Mouse (Mus musculus) hindbrain, postnatal 0 days (tissue): ENCODE results near the gene Gm29776. TPM values are rescaled to one million over a fixed set of nuclear protein-coding genes. Genes with fewer than 3 reads are reported as not detected.

Experiments used
- ATAC-seq: fragments of 200-750 bp; cut with Nextera tagmentation; 2 replicates; pipeline ENCODE4 v1.8.0; 2017; ENCODE audit warnings: mild to moderate bottlenecking, moderate TSS enrichment, moderate library complexity
- DNase-seq: peaks from one replicate; pipeline ENCODE4 v3.0.0-alpha.2; 2015; ENCODE audit warnings: low spot score
- H3K27ac ChIP-seq: fragments of 300-500 bp; sonication (generic); 2 replicates; pipeline ENCODE4 v1.5.1; 2014; ENCODE audit warnings: mild to moderate bottlenecking
- H3K27me3 ChIP-seq: fragments of 300-500 bp; sonication (generic); 2 replicates; pipeline ENCODE4 v1.6.1; 2014; ENCODE audit warnings: low read length, mixed read lengths; ENCODE audit not compliant: insufficient read depth
- H3K36me3 ChIP-seq: fragments of 300-500 bp; sonication (generic); 2 replicates; pipeline ENCODE4 v1.6.1; 2014; ENCODE audit warnings: low read length, mixed read lengths; ENCODE audit not compliant: insufficient read depth
- H3K4me1 ChIP-seq: fragments of 300-500 bp; sonication (generic); 2 replicates; pipeline ENCODE4 v1.6.1; 2014; ENCODE audit warnings: antibody characterized with exemption, low read length, mixed read lengths; ENCODE audit not compliant: insufficient read depth
- H3K4me2 ChIP-seq: fragments of 300-500 bp; sonication (generic); 2 replicates; pipeline ENCODE4 v1.6.1; 2014; ENCODE audit warnings: low read depth, mild to moderate bottlenecking, low read length, moderate library complexity, mixed read lengths
- H3K4me3 ChIP-seq: fragments of 300-500 bp; sonication (generic); 2 replicates; pipeline ENCODE4 v1.5.1; 2014; ENCODE audit warnings: low read length
- H3K9ac ChIP-seq: fragments of 300-500 bp; sonication (generic); replicated peaks from 2 replicates; pipeline ENCODE4 v1.6.1; 2014; ENCODE audit warnings: mild to moderate bottlenecking, low read length, moderate library complexity, mixed read lengths
- H3K9me3 ChIP-seq: fragments of 300-500 bp; sonication (generic); 2 replicates; pipeline ENCODE4 v1.6.1; 2016; ENCODE audit warnings: low read length, mixed read lengths
- CTCF ChIP-seq: IDR thresholded peaks from 2 replicates; pipeline ENCODE4 v1.5.1; 2016; ENCODE audit warnings: antibody characterized with exemption, control low read depth, low read depth
- WGBS: fragments of 180-500 bp; shearing (Covaris S2); extraction: QIAGEN DNeasy Blood & Tissue Kit; methylation state at CpG from one replicate; pipeline ENCODE4 v1.1.7; 2014; 5-methylcytosine and 5-hydroxymethylcytosine counted together
- microRNA-seq, 2 experiments: library from miRNA; unstranded; fragments of <30 nt; microRNA quantifications; one replicate each; pipeline ENCODE4; 2016
- polyA plus RNA-seq: library from polyadenylated mRNA; unstranded; fragments of >200 nt; fragmentation: Nextera tagmentation; extraction: Ambion mirVana; gene quantifications from 2 replicates; pipeline ENCODE4 v1.2.1, GENCODE M21; 2015
- total RNA-seq: library from RNA; depleted of rRNA; stranded (reverse); fragments of >200 nt; gene quantifications from 2 replicates; pipeline ENCODE4 v1.2.3, GENCODE M21; 2014; rRNA removed

Gene Gm29776
- total and polyA plus RNA-seq, 2 experiments from 2014 or later = 0.28 to 0.31 TPM

DNA sequence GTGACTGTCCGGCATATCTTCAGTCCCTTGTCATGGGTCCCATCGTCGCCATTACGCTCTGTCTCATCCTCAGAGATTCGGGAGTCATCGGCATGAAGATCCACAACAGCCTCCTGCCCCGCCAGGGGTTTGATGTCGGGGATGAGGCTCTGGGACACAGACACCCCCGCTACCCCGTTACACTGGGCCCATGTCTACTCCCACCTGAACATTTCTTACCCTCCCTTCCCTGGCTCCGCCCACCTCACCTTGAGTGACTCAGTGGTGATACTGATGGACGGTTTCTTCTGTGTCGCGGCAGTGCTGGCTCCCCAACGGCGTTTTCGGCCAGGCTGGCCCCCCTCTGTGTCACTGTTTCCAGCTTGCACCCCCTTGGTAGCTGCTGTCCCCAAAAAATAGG lies 52.2 kb downstream of the Gm29776 start:
- H3K27ac ChIP-seq = no peak overlapping the region
- H3K4me3 ChIP-seq = no peak overlapping the region
- no peak for ATAC-seq
- TF ChIP-seq CTCF = no peak
- H3K36me3 ChIP-seq = peaks cover 82% of the 10 kb centered on the region
- no peaks in the 10 kb centered on the region for H3K4me1 ChIP-seq
- H3K27me3 ChIP-seq = no peaks in the 10 kb centered on the region
- WGBS = 96% methylated on average over 17 of the region's 17 CpGs
- DNase-seq = no peak
- H3K4me2 ChIP-seq = no peak overlapping the region
- no peaks in the 10 kb centered on the region for H3K9me3 ChIP-seq
- no peak overlapping the region for H3K9ac ChIP-seq

DNA sequence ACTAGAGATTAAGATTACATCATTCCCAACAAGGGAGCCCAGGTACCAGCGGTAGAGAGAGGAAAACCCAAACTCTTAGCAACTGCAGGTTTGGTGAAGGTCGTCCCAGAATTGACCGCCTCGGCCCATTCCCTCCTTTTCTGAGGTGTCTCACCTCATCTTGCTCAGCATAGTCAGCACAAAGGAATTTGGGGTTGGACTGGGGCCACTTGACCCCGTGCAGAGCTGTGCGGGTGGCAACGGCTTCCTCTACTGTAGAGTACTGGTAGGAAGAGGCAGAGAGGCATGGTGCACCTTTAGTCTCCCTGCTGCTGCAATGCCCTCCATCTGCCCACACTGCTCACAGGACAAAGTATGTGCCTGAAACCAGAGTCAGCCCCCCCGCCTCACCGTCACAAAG lies 54.3 kb downstream of the Gm29776 start:
- Histone ChIP-seq H3K27me3 (no peaks in the 10 kb centered on the region), H3K9ac (no peak overlapping the region), H3K4me1 (no peaks in the 10 kb centered on the region; the same call in 1 of the 2 replicates), H3K4me3 (no peak overlapping the region), H3K4me2 (no peak overlapping the region), H3K27ac (no peak overlapping the region), H3K36me3 (peaks cover 67% of the 10 kb centered on the region), H3K9me3 (no peaks in the 10 kb centered on the region)
- no peak for TF ChIP-seq CTCF
- 88% methylated on average over 9 of the region's 9 CpGs for WGBS
- no peak for ATAC-seq
- DNase-seq = no peak

DNA sequence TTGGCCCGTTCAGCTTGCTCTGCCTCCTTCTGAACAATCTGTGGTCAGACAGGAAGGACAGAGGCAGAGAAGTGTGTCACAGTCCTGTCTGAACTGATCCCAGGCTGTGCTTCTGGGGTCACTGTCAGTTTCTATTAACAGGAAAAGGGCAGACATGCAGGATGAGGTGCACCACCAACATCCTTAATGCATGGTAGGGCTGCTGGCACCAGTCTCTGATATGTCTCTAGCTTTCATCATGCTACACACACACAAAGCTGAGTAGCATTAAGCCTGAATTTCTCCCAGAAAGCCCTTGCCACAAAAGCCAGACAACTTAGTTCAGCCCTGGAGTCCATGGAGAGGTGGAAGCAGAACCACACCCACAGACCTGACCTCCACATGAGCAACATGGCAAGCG lies 55.6 kb downstream of the Gm29776 start:
- Histone ChIP-seq H3K9ac (no peak overlapping the region), H3K4me2 (no peak overlapping the region), H3K27ac (no peak overlapping the region), H3K27me3 (no peaks in the 10 kb centered on the region), H3K9me3 (no peaks in the 10 kb centered on the region), H3K36me3 (peaks cover 57% of the 10 kb centered on the region), H3K4me1 (no peaks in the 10 kb centered on the region; the same call in 1 of the 2 replicates), H3K4me3 (no peak overlapping the region)
- no peak for TF ChIP-seq CTCF
- WGBS = 97% methylated on average over 2 of the region's 2 CpGs
- ATAC-seq = no peak
- DNase-seq = no peak

Small RNA genes within 50 kb of the gene (microRNA-seq; reads per million reads assigned to microRNA genes)
- 0.36 to 1.1 reads per million in 2 experiments for gene Mir6948

Other genes starting within 250 kb of the Gm29776 start
- gene Lrp10, start 234.7 kb downstream of the Gm29776 start, total RNA-seq = 57.7 and 62.5 TPM in 2 replicates
- gene Lrp10, start 234.7 kb downstream of the Gm29776 start, polyA plus RNA-seq = 36.0 and 38.8 TPM in 2 replicates
- 28.1 and 32.8 TPM in 2 replicates for gene Rem2, start 222.7 kb downstream of the Gm29776 start, total RNA-seq
- 25.2 and 25.3 TPM in 2 replicates for gene Rem2, start 222.7 kb downstream of the Gm29776 start, polyA plus RNA-seq
- gene Prmt5, start 181.3 kb downstream of the Gm29776 start, total RNA-seq = 62.4 and 63.7 TPM in 2 replicates
- 76.1 and 76.2 TPM in 2 replicates for gene Prmt5, start 181.3 kb downstream of the Gm29776 start, polyA plus RNA-seq
- 19.1 and 28.9 TPM in 2 replicates for gene Haus4, start 144.2 kb downstream of the Gm29776 start, total RNA-seq
- gene Haus4, start 144.2 kb downstream of the Gm29776 start, polyA plus RNA-seq = 21.2 and 23.8 TPM in 2 replicates
- gene Ajuba, start 121.3 kb downstream of the Gm29776 start, total RNA-seq = 9.8 and 11.2 TPM in 2 replicates
- gene Ajuba, start 121.3 kb downstream of the Gm29776 start, polyA plus RNA-seq = 5.7 and 6.1 TPM in 2 replicates
- gene 4931414P19Rik, start 92.8 kb downstream of the Gm29776 start, total RNA-seq = 4.8 and 6.8 TPM in 2 replicates
- 2.5 and 3.9 TPM in 2 replicates for gene 4931414P19Rik, start 92.8 kb downstream of the Gm29776 start, polyA plus RNA-seq
- gene Psmb5, start 80.8 kb downstream of the Gm29776 start, total RNA-seq = 181 and 204 TPM in 2 replicates
- 411 and 417 TPM in 2 replicates for gene Psmb5, start 80.8 kb downstream of the Gm29776 start, polyA plus RNA-seq
- gene Psmb11, start 77.4 kb downstream of the Gm29776 start, total RNA-seq = 0.05 TPM in 1 of 2 replicates, not detected in the other
- gene Psmb11, start 77.4 kb downstream of the Gm29776 start, polyA plus RNA-seq = 0.16 and 0.21 TPM in 2 replicates
- not detected in 2 replicates for gene Gm17606, start 57.9 kb downstream of the Gm29776 start, total RNA-seq
- not detected in 2 replicates for gene Gm17606, start 57.9 kb downstream of the Gm29776 start, polyA plus RNA-seq
- gene Cdh24, start 57.5 kb downstream of the Gm29776 start, total RNA-seq = 42.7 and 49.2 TPM in 2 replicates
- gene Cdh24, start 57.5 kb downstream of the Gm29776 start, polyA plus RNA-seq = 7.2 and 7.6 TPM in 2 replicates
- gene 1700123O20Rik, start 12.6 kb downstream of the Gm29776 start, total RNA-seq = 29.6 and 37.9 TPM in 2 replicates
- 64.1 and 67.7 TPM in 2 replicates for gene 1700123O20Rik, start 12.6 kb downstream of the Gm29776 start, polyA plus RNA-seq
- 101 and 118 TPM in 2 replicates for gene Acin1, start 11.9 kb downstream of the Gm29776 start, total RNA-seq
- gene Acin1, start 11.9 kb downstream of the Gm29776 start, polyA plus RNA-seq = 102 and 106 TPM in 2 replicates
- not detected in 2 replicates for gene Cebpe, start 13.3 kb upstream of the Gm29776 start, total RNA-seq
- not detected in 2 replicates for gene Cebpe, start 13.3 kb upstream of the Gm29776 start, polyA plus RNA-seq
- 8.9 and 10.6 TPM in 2 replicates for gene Slc7a8, start 83.1 kb upstream of the Gm29776 start, total RNA-seq
- 7.9 and 9.3 TPM in 2 replicates for gene Slc7a8, start 83.1 kb upstream of the Gm29776 start, polyA plus RNA-seq
- not detected in 2 replicates for gene Rnf212b, start 115.3 kb upstream of the Gm29776 start, total RNA-seq
- gene Rnf212b, start 115.3 kb upstream of the Gm29776 start, polyA plus RNA-seq = not detected in 2 replicates
- 7.8 and 9.6 TPM in 2 replicates for gene Homez, start 172.1 kb upstream of the Gm29776 start, total RNA-seq
- 9.0 and 9.3 TPM in 2 replicates for gene Homez, start 172.1 kb upstream of the Gm29776 start, polyA plus RNA-seq
- 21.3 and 26.5 TPM in 2 replicates for gene Ppp1r3e, start 178.7 kb upstream of the Gm29776 start, total RNA-seq
- 4.0 and 5.1 TPM in 2 replicates for gene Ppp1r3e, start 178.7 kb upstream of the Gm29776 start, polyA plus RNA-seq
- 28.4 and 37.1 TPM in 2 replicates for gene Bcl2l2, start 184.5 kb upstream of the Gm29776 start, total RNA-seq
- 4.3 and 4.6 TPM in 2 replicates for gene Bcl2l2, start 184.5 kb upstream of the Gm29776 start, polyA plus RNA-seq
- 3.0 and 6.8 TPM in 2 replicates for gene Gm20521, start 184.6 kb upstream of the Gm29776 start, total RNA-seq
- 1.3 and 1.9 TPM in 2 replicates for gene Gm20521, start 184.6 kb upstream of the Gm29776 start, polyA plus RNA-seq
- gene Pabpn1, start 193.7 kb upstream of the Gm29776 start, total RNA-seq = 88.1 and 109 TPM in 2 replicates
- 145 and 154 TPM in 2 replicates for gene Pabpn1, start 193.7 kb upstream of the Gm29776 start, polyA plus RNA-seq
- 605 and 606 TPM in 2 replicates for gene Slc22a17, start 214.3 kb upstream of the Gm29776 start, total RNA-seq
- gene Slc22a17, start 214.3 kb upstream of the Gm29776 start, polyA plus RNA-seq = 349 and 369 TPM in 2 replicates
- gene Efs, start 227.3 kb upstream of the Gm29776 start, total RNA-seq = 38.0 and 43.1 TPM in 2 replicates
- 12.9 and 13.8 TPM in 2 replicates for gene Efs, start 227.3 kb upstream of the Gm29776 start, polyA plus RNA-seq
- gene Il25, start 233.9 kb upstream of the Gm29776 start, total RNA-seq = not detected in 2 replicates
- 0.95 and 1.2 TPM in 2 replicates for gene Il25, start 233.9 kb upstream of the Gm29776 start, polyA plus RNA-seq
- gene Cmtm5, start 237.4 kb upstream of the Gm29776 start, total RNA-seq = 62.6 and 74.1 TPM in 2 replicates
- 44.8 and 52.1 TPM in 2 replicates for gene Cmtm5, start 237.4 kb upstream of the Gm29776 start, polyA plus RNA-seq